27 mouse cellular contexts compared by ENCODE assay signal in the genomic region with DNA sequence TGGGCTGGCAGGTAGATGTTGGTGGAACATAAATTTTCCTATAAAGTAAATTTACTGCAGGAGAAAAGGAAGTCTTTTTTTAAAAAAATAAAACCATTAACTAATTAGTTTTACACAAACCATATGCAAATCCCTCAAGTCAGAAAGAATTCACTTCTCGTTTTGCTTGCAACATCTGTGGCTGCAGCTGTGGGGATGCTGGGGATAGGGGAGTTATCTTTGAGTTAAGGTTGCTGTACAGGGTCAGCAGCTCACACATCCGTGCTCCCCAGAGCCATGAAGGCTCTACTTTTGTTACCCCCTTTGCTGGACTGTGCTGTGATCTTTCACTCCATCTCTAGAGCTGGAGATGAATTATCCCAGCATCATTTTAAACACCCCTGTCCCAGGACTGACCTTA. TPM values are rescaled to one million over a fixed set of nuclear protein-coding genes. Genes with fewer than 3 reads are reported as not detected.
A peak's percentile ranks its signal among the peaks of the same experiment; 100 is the strongest.
DNase-seq lines count a peak whose midpoint lies in the region; ATAC-seq and TF ChIP-seq lines count a peak whose summit lies in the region.
"Had no signal": no experiment of that assay in that cellular context is flagged by ENCODE, and none has a peak within 500 bp of the region (broad histone marks: within the 10 kb centered on the region; RNA-seq: fewer than 3 reads in every experiment).

No protein-coding gene starts in this region.

- no peak overlapping the region for H3K4me2 ChIP-seq in heart, embryonic 11.5 days
- no peak overlapping the region for H3K4me2 ChIP-seq in kidney, postnatal 0 days (ENCODE audit: low read length)
- H3K4me2 ChIP-seq: embryonic facial prominence, embryonic 12.5 days; embryonic facial prominence, embryonic 15.5 days; forebrain, embryonic 13.5 days; forebrain, embryonic 15.5 days had no signal

- H3K4me3 ChIP-seq in heart, embryonic 11.5 days (ENCODE audit: low read depth, low read length) = no peak overlapping the region
- H3K4me3 ChIP-seq in kidney, postnatal 0 days (replicated peaks; ENCODE audit: low read depth, low read length) = no peak overlapping the region
- no peak overlapping the region for H3K4me3 ChIP-seq in G1E (ENCODE audit: low read depth, low read length)
- H3K4me3 ChIP-seq: embryonic facial prominence, embryonic 12.5 days; embryonic facial prominence, embryonic 15.5 days; forebrain, embryonic 13.5 days; forebrain, embryonic 15.5 days had no signal

- 0 out of 2 replicates have a peak, but pooled peaks cover under 1% of the 10 kb centered on the region for H3K4me1 ChIP-seq in heart, embryonic 11.5 days (ENCODE audit: control insufficient read depth, insufficient read depth, low read length)
- H3K4me1 ChIP-seq in kidney, postnatal 0 days (replicated peaks; ENCODE audit: insufficient read depth, low read length) = no peaks in the 10 kb centered on the region
- peaks cover 54% of the 10 kb centered on the region for H3K4me1 ChIP-seq in G1E (ENCODE audit: insufficient read depth, low read depth, low read length)
- H3K4me1 ChIP-seq: embryonic facial prominence, embryonic 12.5 days; embryonic facial prominence, embryonic 15.5 days; forebrain, embryonic 13.5 days; forebrain, embryonic 15.5 days had no signal

- peak; percentile 40 for DNase-seq in heart, adult 11 months
- peak; percentile 23 for DNase-seq in kidney, postnatal 0 days (ENCODE audit: low spot score)
- DNase-seq in kidney, postnatal 25 days = no peak
- DNase-seq in G1E (ENCODE audit: low spot score) = peak; percentile 34
- DNase-seq in spleen, postnatal 14 days (ENCODE audit: low spot score in 2 of 2) = no peak
- DNase-seq: adrenal gland, adult 2 months; adrenal gland, postnatal 10 days; adrenal gland, postnatal 25 days; cerebellum, adult 11 months; cerebellum, adult 18-20 months; cerebellum, adult 8-10 months; cerebellum, adult 9-11 months; cerebellum, postnatal 14 days; cerebellum, postnatal 36 days; embryo, embryonic 11 days; forebrain, postnatal 0 days had no signal

- H3K27me3 ChIP-seq in heart, embryonic 11.5 days (ENCODE audit: control insufficient read depth, insufficient read depth, low read length) = no peaks in the 10 kb centered on the region
- H3K27me3 ChIP-seq in kidney, postnatal 0 days (ENCODE audit: insufficient read depth, low read length) = no peaks in the 10 kb centered on the region
- H3K27me3 ChIP-seq in G1E (ENCODE audit: insufficient read depth, low read length) = no peaks in the 10 kb centered on the region
- H3K27me3 ChIP-seq: embryonic facial prominence, embryonic 12.5 days; embryonic facial prominence, embryonic 15.5 days; forebrain, embryonic 13.5 days; forebrain, embryonic 15.5 days had no signal

- H3K36me3 ChIP-seq in heart, embryonic 11.5 days (ENCODE audit: control insufficient read depth, insufficient read depth, low read length) = no peaks in the 10 kb centered on the region
- H3K36me3 ChIP-seq in kidney, postnatal 0 days (ENCODE audit: insufficient read depth, low read length) = no peaks in the 10 kb centered on the region
- no peaks in the 10 kb centered on the region for H3K36me3 ChIP-seq in G1E (replicated peaks)
- H3K36me3 ChIP-seq: embryonic facial prominence, embryonic 12.5 days; embryonic facial prominence, embryonic 15.5 days; forebrain, embryonic 15.5 days had no signal

- H3K9ac ChIP-seq in heart, embryonic 11.5 days (ENCODE audit: low read depth, low read length) = no peak overlapping the region
- no peak overlapping the region for H3K9ac ChIP-seq in kidney, postnatal 0 days (ENCODE audit: low read depth, low read length)
- H3K9ac ChIP-seq: embryonic facial prominence, embryonic 12.5 days; embryonic facial prominence, embryonic 15.5 days; forebrain, embryonic 13.5 days; forebrain, embryonic 15.5 days; forebrain, postnatal 0 days had no signal

- no peak for ATAC-seq in heart, embryonic 11.5 days (replicated peaks; ENCODE audit: insufficient number of reproducible peaks, low FRiP score, low TSS enrichment)
- no peak for ATAC-seq in kidney, postnatal 0 days (replicated peaks; ENCODE audit: low FRiP score, low read depth)
- no peak for ATAC-seq in G1E (ENCODE audit: extremely low read depth, insufficient number of reproducible peaks, low FRiP score, poor library complexity, severe bottlenecking)
- ATAC-seq: forebrain, embryonic 13.5 days; forebrain, embryonic 15.5 days; forebrain, postnatal 0 days had no signal

- no peak for TF ChIP-seq CTCF in kidney, postnatal 0 days (IDR thresholded peaks at IDR 0.05; ENCODE audit: low read depth)
- TF ChIP-seq CTCF in G1E (IDR thresholded peaks at IDR 0.05; ENCODE audit: low read depth, low read length) = no peak

- H3K27ac ChIP-seq in heart, embryonic 11.5 days (ENCODE audit: low read depth, low read length) = no peak overlapping the region
- no peak overlapping the region for H3K27ac ChIP-seq in kidney, postnatal 0 days
- H3K27ac ChIP-seq: embryonic facial prominence, embryonic 12.5 days; embryonic facial prominence, embryonic 15.5 days; forebrain, embryonic 13.5 days; forebrain, embryonic 15.5 days had no signal

- no peaks in the 10 kb centered on the region for H3K9me3 ChIP-seq in heart, embryonic 11.5 days (replicated peaks; ENCODE audit: control insufficient read depth, low read length)
- H3K9me3 ChIP-seq in kidney, postnatal 0 days (replicated peaks; ENCODE audit: low read length) = no peaks in the 10 kb centered on the region
- no peaks in the 10 kb centered on the region for H3K9me3 ChIP-seq in G1E (replicated peaks)
- H3K9me3 ChIP-seq: embryonic facial prominence, embryonic 12.5 days; embryonic facial prominence, embryonic 15.5 days; forebrain, embryonic 13.5 days; forebrain, embryonic 15.5 days had no signal

- WGBS in heart, embryonic 11.5 days (ENCODE audit: insufficient replicate concordance) = 49% methylated on average over 2 of the region's 2 CpGs
- 21% methylated on average over 2 of the region's 2 CpGs for WGBS in kidney, postnatal 0 days

RNA-seq across cellular contexts. Expression of a gene that starts 54.4 kb away (rescaled TPM):
- not detected in 2 replicates for polyA plus RNA-seq in heart, embryonic 11.5 days (2014; fragmentation: Nextera tagmentation; extraction: Ambion mirVana)
- polyA plus RNA-seq in kidney, postnatal 0 days (2015; fragmentation: Nextera tagmentation; extraction: Ambion mirVana) = not detected in 2 replicates
- total RNA-seq in G1E (2014; fragmentation: Nextera tagmentation) (not detected in 2 replicates), G1E (2017) (not detected in 2 replicates)
- polyA plus RNA-seq in G1E (2012) = not detected in 2 replicates
- total RNA-seq: adrenal gland, adult 2 months; adrenal gland, postnatal 10 days; adrenal gland, postnatal 25 days; adrenal gland, postnatal 4 days; common myeloid progenitor, adult 5-6 weeks; forebrain, postnatal 0 days; MEL had no signal
- polyA plus RNA-seq: adrenal gland, adult 2 months; brain, embryonic 14.5 days; C2C12; embryonic facial prominence, embryonic 12.5 days; embryonic facial prominence, embryonic 15.5 days; forebrain, embryonic 11.5 days; forebrain, embryonic 13.5 days; forebrain, embryonic 15.5 days; forebrain, postnatal 0 days had no signal

Comparison
In these comparisons a context has a peak if more than half of its experiments do, and no peak if none do; other contexts are left out.
1. DNase-seq: peak in heart, adult 11 months (single experiment), kidney, postnatal 0 days (single experiment) and G1E (single experiment); none in kidney, postnatal 25 days (0 of 2) and spleen, postnatal 14 days (0 of 2).